Mouse (Mus musculus) midbrain, postnatal 0 days (tissue): ENCODE measurements around the gene E330021D16Rik. TPM values are rescaled to one million over a fixed set of nuclear protein-coding genes. Genes with fewer than 3 reads are reported as not detected.

Experiments used
- ATAC-seq: fragments of 200-750 bp; cut with Nextera tagmentation; 2 replicates; pipeline ENCODE4 v1.8.0; 2017; ENCODE audit warnings: moderate number of reproducible peaks, mild to moderate bottlenecking, moderate TSS enrichment, moderate library complexity; ENCODE audit not compliant: low FRiP score
- DNase-seq: peaks from one replicate; pipeline ENCODE4 v3.0.0-alpha.2; 2015; ENCODE audit warnings: low spot score
- H3K27ac ChIP-seq: fragments of 300-500 bp; sonication (generic); 2 replicates; pipeline ENCODE4 v1.5.1; 2014; ENCODE audit warnings: low read depth, mild to moderate bottlenecking, low read length, mixed read lengths
- H3K27me3 ChIP-seq: fragments of 300-500 bp; sonication (generic); 2 replicates; pipeline ENCODE4 v1.6.1; 2014; ENCODE audit warnings: low read length, control low read depth, mixed read lengths; ENCODE audit not compliant: insufficient read depth
- H3K36me3 ChIP-seq: fragments of 300-500 bp; sonication (generic); 2 replicates; pipeline ENCODE4 v1.6.1; 2014; ENCODE audit warnings: low read length, control low read depth, mixed read lengths; ENCODE audit not compliant: insufficient read depth
- H3K4me1 ChIP-seq: fragments of 300-500 bp; sonication (generic); 2 replicates; pipeline ENCODE4 v1.6.1; 2014; ENCODE audit warnings: mild to moderate bottlenecking, control low read depth, antibody characterized with exemption, low read length, mixed read lengths; ENCODE audit not compliant: insufficient read depth
- H3K4me2 ChIP-seq: fragments of 300-500 bp; sonication (generic); 2 replicates; pipeline ENCODE4 v1.6.1; 2014; ENCODE audit warnings: low read depth, mild to moderate bottlenecking, low read length, mixed read lengths; ENCODE audit not compliant: poor library complexity, severe bottlenecking
- H3K4me3 ChIP-seq: fragments of 300-500 bp; sonication (generic); 2 replicates; pipeline ENCODE4 v1.5.1; 2014; ENCODE audit warnings: low read depth, mild to moderate bottlenecking, low read length, moderate library complexity
- H3K9ac ChIP-seq: fragments of 300-500 bp; sonication (generic); replicated peaks from 2 replicates; pipeline ENCODE4 v1.6.1; 2014; ENCODE audit warnings: mild to moderate bottlenecking, low read length, moderate library complexity, mixed read lengths; ENCODE audit not compliant: poor library complexity, severe bottlenecking
- H3K9me3 ChIP-seq: fragments of 300-500 bp; sonication (generic); 2 replicates; pipeline ENCODE4 v1.6.1; 2016; ENCODE audit warnings: low read length, control low read depth
- CTCF ChIP-seq: IDR thresholded peaks from 2 replicates; pipeline ENCODE4 v1.5.1; 2016; ENCODE audit warnings: antibody characterized with exemption, mild to moderate bottlenecking
- WGBS: fragments of 180-500 bp; shearing (Covaris S2); extraction: QIAGEN DNeasy Blood & Tissue Kit; methylation state at CpG from one replicate; pipeline ENCODE4 v1.1.7; 2014; 5-methylcytosine and 5-hydroxymethylcytosine counted together
- polyA plus RNA-seq: library from polyadenylated mRNA; unstranded; fragments of >200 nt; fragmentation: Nextera tagmentation; extraction: Ambion mirVana; gene quantifications from 2 replicates; pipeline ENCODE4 v1.2.1, GENCODE M21; 2015
- total RNA-seq: library from RNA; depleted of rRNA; stranded (reverse); fragments of >200 nt; gene quantifications from 2 replicates; pipeline ENCODE4 v1.2.3, GENCODE M21; 2014

E330021D16Rik gene
- total and polyA plus RNA-seq, 2 experiments from 2014 or later: not detected

DNA sequence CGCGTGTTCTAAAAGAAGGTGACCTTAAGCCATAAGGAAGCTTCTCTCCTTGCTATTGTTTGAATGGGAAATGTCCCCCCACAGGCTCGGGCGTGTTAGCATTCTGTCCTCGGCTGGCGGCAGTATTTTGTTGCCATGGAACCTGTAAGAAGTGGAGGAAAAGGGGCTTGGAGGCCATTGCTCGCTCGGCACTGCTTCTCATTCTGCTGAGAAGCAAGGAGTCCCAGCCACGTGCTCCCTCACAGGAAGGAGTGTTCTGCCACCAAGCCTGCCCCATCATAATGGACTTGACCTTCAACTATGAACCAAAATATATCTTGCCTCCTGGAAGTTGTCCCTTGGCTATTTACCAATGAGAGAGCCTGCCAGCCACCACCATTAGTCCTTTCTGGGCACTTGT, 25.1 kb downstream of the E330021D16Rik start:
- WGBS: 33% methylated on average over 9 of the region's 9 CpGs
- Histone ChIP-seq H3K27me3 (no peaks in the 10 kb centered on the region), H3K4me3 (no peak overlapping the region), H3K27ac (no peak overlapping the region), H3K36me3 (no peaks in the 10 kb centered on the region), H3K4me2 (0 out of 2 replicates have a peak overlapping the region, but pooled peaks have one; percentile 15), H3K9me3 (no peaks in the 10 kb centered on the region), H3K9ac (no peak overlapping the region), H3K4me1 (no peaks in the 10 kb centered on the region)
- TF ChIP-seq CTCF: no peak
- DNase-seq (peak; percentile 27), ATAC-seq (no peak)

- Histone ChIP-seq H3K27ac (no peak overlapping the region), H3K4me2 (no peak overlapping the region), H3K27me3 (no peaks in the 10 kb centered on the region), H3K36me3 (no peaks in the 10 kb centered on the region), H3K4me1 (no peaks in the 10 kb centered on the region), H3K4me3 (no peak overlapping the region), H3K9ac (no peak overlapping the region), H3K9me3 (no peaks in the 10 kb centered on the region)
- no peak for DNase-seq
- WGBS: 71% methylated on average over 7 of the region's 7 CpGs
- no peak for ATAC-seq
- peak; percentile 49 for TF ChIP-seq CTCF
Measured at GRCm38 (mm10) chr6:136385287-136385686, 30.1 kb downstream of the E330021D16Rik start.

DNA sequence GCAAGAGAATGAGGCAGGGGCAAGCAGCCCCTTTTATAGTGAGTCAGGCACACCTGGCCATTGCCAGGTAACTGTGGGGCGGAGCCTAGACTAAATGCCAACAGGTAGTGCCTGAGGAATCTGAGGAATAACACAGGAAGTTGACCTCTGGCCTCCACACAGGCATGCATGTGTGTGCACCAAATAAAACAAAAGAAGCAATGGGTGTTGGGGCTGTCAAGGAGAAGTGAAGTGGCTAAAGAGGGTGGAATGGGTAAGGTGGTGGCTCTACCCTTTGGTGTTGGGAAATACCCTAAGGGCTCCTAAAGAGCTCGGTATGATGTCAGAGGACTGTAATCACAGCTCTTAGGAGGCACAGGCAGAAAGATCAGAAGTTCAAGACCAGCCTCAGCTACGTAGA, 32.2 kb downstream of the E330021D16Rik start:
- Histone ChIP-seq H3K9me3 (no peaks in the 10 kb centered on the region), H3K27me3 (no peaks in the 10 kb centered on the region), H3K4me1 (no peaks in the 10 kb centered on the region), H3K27ac (no peak overlapping the region), H3K9ac (no peak overlapping the region), H3K4me2 (no peak overlapping the region), H3K4me3 (no peak overlapping the region), H3K36me3 (no peaks in the 10 kb centered on the region)
- DNase-seq: no peak
- TF ChIP-seq CTCF: no peak
- ATAC-seq: no peak
- WGBS: 93% methylated on average over 3 of the region's 3 CpGs

GRCm38 (mm10) chr6:136376097-136376496, 39.3 kb downstream of the E330021D16Rik start:
- no peak for TF ChIP-seq CTCF
- Histone ChIP-seq H3K4me1 (no peaks in the 10 kb centered on the region), H3K36me3 (no peaks in the 10 kb centered on the region), H3K4me3 (no peak overlapping the region), H3K9me3 (no peaks in the 10 kb centered on the region), H3K27ac (no peak overlapping the region), H3K27me3 (no peaks in the 10 kb centered on the region), H3K4me2 (no peak overlapping the region), H3K9ac (no peak overlapping the region)
- DNase-seq: no peak
- no peak for ATAC-seq

DNA sequence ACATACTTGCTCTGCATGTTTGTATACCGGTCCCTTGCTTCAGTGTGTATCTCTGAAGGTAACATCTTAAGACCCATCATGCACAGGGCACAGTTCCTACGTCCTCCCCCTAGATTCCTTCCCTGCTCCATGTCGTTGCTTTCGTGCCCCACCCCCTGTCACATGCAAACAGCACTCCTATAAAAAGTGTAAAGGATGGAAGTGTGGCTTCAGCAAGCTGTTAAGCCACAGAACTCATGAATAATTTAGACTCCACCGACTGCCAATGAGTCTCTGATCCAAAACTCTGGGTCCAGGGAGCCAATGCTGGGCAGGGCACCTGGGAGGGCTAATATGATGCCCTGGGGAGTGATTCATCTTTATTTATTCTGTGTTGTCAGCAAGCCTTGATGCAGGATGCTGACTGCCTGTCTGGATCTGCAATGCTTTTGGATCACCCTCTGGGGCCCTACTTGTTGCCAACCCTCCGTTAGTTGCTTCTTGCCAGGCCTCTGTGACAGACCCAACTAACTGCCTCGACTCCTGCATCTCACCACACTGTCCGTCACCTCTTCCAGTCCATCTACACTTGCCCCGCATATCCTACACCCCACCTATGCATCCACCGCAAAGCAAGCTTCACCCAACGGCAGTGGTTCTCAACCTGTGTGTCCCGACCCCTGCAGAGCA, 50.8 kb downstream of the E330021D16Rik start:
- DNase-seq: no peak
- Histone ChIP-seq H3K27ac (no peak overlapping the region), H3K4me3 (no peak overlapping the region), H3K4me1 (no peaks in the 10 kb centered on the region; the same call in 1 of the 2 replicates), H3K9ac (no peak overlapping the region), H3K9me3 (no peaks in the 10 kb centered on the region), H3K36me3 (no peaks in the 10 kb centered on the region), H3K27me3 (no peaks in the 10 kb centered on the region), H3K4me2 (no peak overlapping the region)
- ATAC-seq: no peak
- TF ChIP-seq CTCF: no peak
- 64% methylated on average over 12 of the region's 12 CpGs for WGBS

DNA sequence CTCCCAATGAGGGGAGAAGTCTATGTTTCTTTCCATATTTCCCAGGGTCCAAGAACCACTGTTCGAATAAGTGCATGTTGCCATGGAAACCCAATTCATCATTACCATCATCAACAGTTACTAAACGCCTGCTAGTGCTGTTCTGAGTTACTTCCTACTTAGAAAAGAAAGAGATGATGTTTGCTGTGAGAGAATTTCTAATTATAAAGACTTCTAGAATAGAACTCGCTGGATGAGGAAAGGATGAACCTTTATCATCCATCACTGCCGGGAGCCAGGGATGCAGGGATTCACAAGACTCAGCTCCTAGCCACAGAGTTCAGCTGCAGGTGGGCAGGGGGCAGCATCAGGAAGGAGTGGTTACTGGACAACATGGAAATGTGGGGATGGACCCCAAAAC, 51.4 kb downstream of the E330021D16Rik start:
- Histone ChIP-seq H3K4me2 (no peak overlapping the region), H3K4me3 (no peak overlapping the region), H3K4me1 (no peaks in the 10 kb centered on the region; the same call in 1 of the 2 replicates), H3K27me3 (no peaks in the 10 kb centered on the region), H3K9ac (no peak overlapping the region), H3K36me3 (no peaks in the 10 kb centered on the region), H3K9me3 (no peaks in the 10 kb centered on the region), H3K27ac (no peak overlapping the region)
- 49% methylated on average over 4 of the region's 4 CpGs for WGBS
- ATAC-seq (no peak), DNase-seq (no peak)
- TF ChIP-seq CTCF: no peak
